Mouse (Mus musculus) adrenal gland, adult 8-10 months (tissue): ENCODE data around the gene Dgkb. TPM values are rescaled to one million over a fixed set of nuclear protein-coding genes. Genes with fewer than 3 reads are reported as not detected.

Experiments
- DNase-seq: peaks from one replicate; pipeline ENCODE4 v3.0.0; 2022
- total RNA-seq, 4 experiments: library from RNA; stranded (reverse); gene quantifications; 2 replicates each; pipeline ENCODE4 v1.2.4; 2022

The Dgkb gene
- total RNA-seq, 4 experiments from 2014 or later = 6.5 to 12.6 (median 9.2) TPM

DNA sequence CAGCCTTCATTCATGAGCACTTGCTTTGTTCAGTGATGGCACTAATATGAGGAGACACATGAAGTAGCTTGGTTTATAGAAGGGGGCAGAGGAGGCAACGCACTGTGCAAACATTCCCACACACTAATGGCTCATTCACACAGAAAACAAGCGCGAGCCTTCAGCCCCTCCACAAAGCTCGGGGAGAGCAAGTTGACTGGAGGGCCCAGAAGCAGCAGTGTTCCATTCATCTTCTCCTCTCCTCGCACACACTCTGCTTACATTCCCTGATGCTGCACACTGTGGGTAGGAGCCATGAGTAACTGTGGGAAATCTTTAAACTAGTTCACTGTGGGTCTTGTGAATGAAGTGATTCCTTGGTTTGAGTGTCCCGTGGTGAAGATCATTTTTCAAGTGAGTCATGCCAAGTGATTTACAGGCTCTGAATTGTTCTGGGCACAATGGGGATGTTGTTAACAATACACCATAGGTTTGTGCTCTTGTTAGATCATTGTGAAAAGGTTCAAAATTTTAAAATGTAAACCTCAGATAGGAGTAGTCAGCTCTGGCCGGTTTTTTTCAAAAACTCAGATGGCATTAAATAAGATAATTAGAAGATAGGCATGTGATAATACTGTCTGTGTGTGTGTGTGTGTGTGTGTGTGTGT, 779.0 kb downstream of the Dgkb start:
- DNase-seq = no peak

DNA sequence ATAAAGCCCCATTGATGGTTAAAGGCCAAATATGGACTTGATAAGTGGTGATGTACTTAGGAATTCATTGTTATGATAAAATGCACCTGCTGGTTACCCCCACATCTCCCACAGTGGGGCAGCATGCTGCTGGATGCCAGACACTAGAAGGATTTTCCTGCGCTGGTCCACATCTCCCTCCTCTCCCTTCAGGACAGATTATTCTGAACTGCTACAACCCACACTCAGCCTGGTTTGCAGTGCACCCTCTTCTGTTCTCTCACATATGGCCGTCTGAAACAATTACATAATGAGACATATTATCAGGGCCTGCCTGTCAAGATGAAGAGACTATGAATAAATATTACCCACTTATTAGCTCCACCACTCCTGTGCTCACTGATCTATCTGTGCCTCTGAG, 780.6 kb downstream of the Dgkb start:
- no peak for DNase-seq

DNA sequence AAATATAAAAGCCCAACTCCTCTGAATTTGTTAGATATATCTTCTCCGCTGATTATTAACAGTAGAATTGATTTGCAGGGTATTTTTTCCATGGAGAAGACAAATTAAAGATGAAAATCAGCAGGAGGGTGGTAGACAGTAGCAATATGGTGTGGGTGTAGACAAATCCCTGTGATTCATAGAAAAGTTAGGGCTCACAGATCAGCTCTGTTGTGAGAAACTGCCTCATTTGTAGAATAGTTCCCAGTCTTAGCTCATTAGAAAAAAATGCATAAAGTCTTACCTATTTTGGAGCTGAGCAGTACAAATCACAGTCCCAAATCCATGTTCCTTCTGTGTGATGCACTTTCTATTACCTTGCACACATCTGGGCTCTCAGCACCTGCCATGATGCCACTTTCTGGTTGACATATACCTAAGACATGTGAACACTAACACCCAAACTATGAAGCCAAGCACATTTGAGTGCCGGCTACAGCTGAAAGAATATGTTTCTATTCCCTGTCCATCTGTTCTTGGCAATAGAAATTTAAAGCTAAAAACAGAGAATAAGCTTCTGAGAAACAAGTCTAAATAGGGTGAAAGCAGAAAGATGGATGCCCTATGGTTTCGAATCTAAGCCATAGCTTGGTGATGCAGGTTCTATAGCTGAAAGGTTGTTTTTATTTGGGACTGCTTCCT, 782.8 kb downstream of the Dgkb start:
- no peak for DNase-seq

DNA sequence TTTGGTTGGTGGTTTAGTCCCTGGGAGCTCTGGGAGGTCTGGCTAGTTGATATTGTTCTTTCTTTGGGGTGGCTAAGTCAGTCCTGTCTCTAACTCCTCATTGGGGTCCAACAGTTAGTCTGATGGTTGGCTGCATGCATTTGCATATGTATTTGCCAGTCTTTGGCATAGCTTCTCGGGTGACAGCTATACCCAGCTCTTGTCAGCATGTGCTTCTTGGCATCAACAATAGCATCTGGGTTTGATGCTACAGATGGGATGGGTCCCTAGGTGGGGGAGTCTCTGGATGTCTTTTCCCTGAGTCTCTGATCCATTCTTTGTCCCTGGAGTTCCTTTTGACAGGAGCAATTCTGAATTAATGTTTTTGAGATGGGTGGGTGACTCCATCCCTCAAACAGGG, 790.6 kb downstream of the Dgkb start:
- no peak for DNase-seq

DNA sequence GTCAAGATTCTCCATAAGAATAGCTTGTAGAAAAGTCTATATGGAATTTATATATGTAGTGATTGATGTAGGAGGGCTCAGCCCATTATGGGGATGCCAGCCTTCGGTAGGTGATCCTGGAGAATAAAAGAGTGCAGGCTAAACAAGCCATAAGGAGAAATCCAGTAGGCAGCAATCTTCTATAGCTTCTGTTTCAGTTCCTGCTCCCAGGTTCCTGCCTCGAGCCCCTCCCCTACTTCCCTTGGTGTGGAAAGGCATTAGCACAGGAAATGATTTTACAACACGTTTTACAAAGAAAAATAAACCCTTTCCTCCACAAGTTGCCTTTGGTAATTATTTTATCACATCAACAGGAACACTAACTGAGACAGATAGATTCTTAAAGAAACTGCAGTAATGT, 850.7 kb downstream of the Dgkb start:
- DNase-seq = no peak
